Mouse (Mus musculus) spleen, adult 2 months (tissue): ENCODE results near the gene Ccz1.

Experiments used
- CTCF ChIP-seq: fragments of 200-500 bp; IDR thresholded peaks from 2 replicates; pipeline ENCODE4 v1.5.1; 2011; ENCODE audit warnings: mild to moderate bottlenecking, inconsistent platforms; ENCODE audit not compliant: insufficient read depth, insufficient read length, insufficient replicate concordance; ENCODE audit errors: extremely low read depth
- POLR2A ChIP-seq: fragments of 200-500 bp; IDR thresholded peaks from 2 replicates; pipeline ENCODE4 v1.6.1; 2011; ENCODE audit warnings: low read depth, low read length, inconsistent platforms

- TF ChIP-seq CTCF = peak; percentile 95; the same call in 1 of the 2 replicates
- no peak for TF ChIP-seq POLR2A
Observed at GRCm38 (mm10) chr5:144040720-144041364, 26.2 kb upstream of the Ccz1 start.
